Mouse (Mus musculus) forebrain, embryonic 13.5 days (tissue): ENCODE measurements at regions not wholly inside any gene's neighbourhood (a gene's known extent, or its start where the extent isn't known, plus 50 kb on each side); places are given as distances from the start of the nearest gene placed in this dataset.

ENCODE experiments used
- ATAC-seq: fragments of 200-750 bp; cut with Nextera tagmentation; 2 replicates; pipeline ENCODE4 v1.8.0; 2017
- H3K27ac ChIP-seq: fragments of 300-500 bp; sonication (generic); 2 replicates; pipeline ENCODE4 v1.5.1; 2015; ENCODE audit warnings: inconsistent platforms, mild to moderate bottlenecking, moderate library complexity
- H3K27me3 ChIP-seq: fragments of 300-500 bp; sonication (generic); 2 replicates; pipeline ENCODE4 v1.6.1; 2015; ENCODE audit warnings: mild to moderate bottlenecking, inconsistent platforms
- H3K36me3 ChIP-seq: fragments of 300-500 bp; sonication (generic); 2 replicates; pipeline ENCODE4 v1.6.1; 2015; ENCODE audit warnings: mild to moderate bottlenecking, inconsistent platforms; ENCODE audit not compliant: poor library complexity, severe bottlenecking
- H3K4me1 ChIP-seq: fragments of 300-500 bp; sonication (generic); 2 replicates; pipeline ENCODE4 v1.6.1; 2015; ENCODE audit warnings: inconsistent platforms
- H3K4me2 ChIP-seq: fragments of 300-500 bp; sonication (generic); 2 replicates; pipeline ENCODE4 v1.6.1; 2015; ENCODE audit warnings: inconsistent platforms, mild to moderate bottlenecking, moderate library complexity
- H3K4me3 ChIP-seq: fragments of 300-500 bp; sonication (generic); 2 replicates; pipeline ENCODE4 v1.5.1; 2015; ENCODE audit warnings: mild to moderate bottlenecking, inconsistent platforms
- H3K9ac ChIP-seq: fragments of 300-500 bp; sonication (generic); 2 replicates; pipeline ENCODE4 v1.6.1; 2015; ENCODE audit warnings: mild to moderate bottlenecking, inconsistent platforms
- H3K9me3 ChIP-seq: fragments of 300-500 bp; sonication (generic); replicated peaks from 2 replicates; pipeline ENCODE4 v1.6.1; 2016; ENCODE audit warnings: inconsistent platforms
- WGBS: fragments of 180-500 bp; shearing (Covaris S2); methylation state at CpG from one replicate; pipeline ENCODE4 v1.1.7; 2015; 5-methylcytosine and 5-hydroxymethylcytosine counted together

DNA sequence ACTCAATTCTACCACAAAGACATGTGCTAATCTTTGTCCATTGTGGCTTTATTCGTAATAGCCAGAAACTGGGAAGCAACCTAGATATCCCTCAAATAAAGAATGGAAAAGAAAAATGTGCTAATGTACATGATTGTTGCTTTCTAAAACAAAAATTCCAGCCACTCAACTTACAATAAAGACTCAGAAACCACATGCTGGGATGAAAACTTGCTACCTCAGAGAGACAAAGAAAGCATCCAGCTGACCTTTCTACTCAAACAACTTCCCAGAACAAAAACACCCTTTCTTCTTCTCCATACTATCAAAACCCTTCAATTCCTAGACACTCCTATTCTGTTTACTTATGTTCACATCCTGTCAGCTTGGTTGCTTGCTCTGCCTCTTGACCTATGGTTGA is 881.9 kb upstream of the Gm5150 start:
- WGBS = 83% methylated on average over 1 of the region's 1 CpGs
- no peak overlapping the region for H3K4me3 ChIP-seq
- no peaks in the 10 kb centered on the region for H3K36me3 ChIP-seq
- no peak overlapping the region for H3K9ac ChIP-seq
- no peak overlapping the region for H3K4me2 ChIP-seq
- no peaks in the 10 kb centered on the region for H3K4me1 ChIP-seq
- no peak for ATAC-seq
- no peak overlapping the region for H3K27ac ChIP-seq
- H3K9me3 ChIP-seq = no peaks in the 10 kb centered on the region
- no peaks in the 10 kb centered on the region for H3K27me3 ChIP-seq

GRCm38 (mm10) chr3:16872337-16873117 is 866.3 kb upstream of the Gm5150 start:
- Histone ChIP-seq H3K9ac (no peak overlapping the region), H3K27me3 (no peaks in the 10 kb centered on the region), H3K9me3 (no peaks in the 10 kb centered on the region), H3K27ac (no peak overlapping the region), H3K4me2 (no peak overlapping the region), H3K4me1 (no peaks in the 10 kb centered on the region), H3K36me3 (no peaks in the 10 kb centered on the region), H3K4me3 (no peak overlapping the region)
- WGBS = 67% methylated on average over 2 of the region's 2 CpGs
- ATAC-seq = no peak

DNA sequence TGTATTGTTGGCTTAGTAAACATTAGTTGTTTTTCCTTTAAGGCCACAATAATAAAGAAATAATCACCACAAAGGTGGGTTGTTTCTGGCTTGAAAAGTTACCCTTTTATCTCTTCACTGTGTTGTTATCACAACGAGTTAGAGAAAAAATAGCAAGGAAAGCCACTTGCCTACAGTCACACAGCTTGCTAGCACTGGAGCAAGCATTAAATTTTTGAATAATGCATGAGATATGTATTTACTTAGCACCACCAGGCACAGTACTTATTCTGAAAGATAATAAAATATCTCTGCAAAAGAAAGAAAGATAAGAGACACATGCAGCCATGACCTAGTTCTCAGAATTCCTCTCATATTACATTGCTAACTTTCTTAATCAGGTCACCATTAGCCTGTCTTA is 853.8 kb upstream of the Gm5150 start:
- Histone ChIP-seq H3K4me1 (no peaks in the 10 kb centered on the region), H3K4me2 (no peak overlapping the region), H3K9me3 (no peaks in the 10 kb centered on the region), H3K27ac (no peak overlapping the region), H3K27me3 (no peaks in the 10 kb centered on the region), H3K4me3 (no peak overlapping the region), H3K9ac (no peak overlapping the region), H3K36me3 (no peaks in the 10 kb centered on the region)
- ATAC-seq = no peak
- WGBS = 49% methylated on average over 1 of the region's 1 CpGs

DNA sequence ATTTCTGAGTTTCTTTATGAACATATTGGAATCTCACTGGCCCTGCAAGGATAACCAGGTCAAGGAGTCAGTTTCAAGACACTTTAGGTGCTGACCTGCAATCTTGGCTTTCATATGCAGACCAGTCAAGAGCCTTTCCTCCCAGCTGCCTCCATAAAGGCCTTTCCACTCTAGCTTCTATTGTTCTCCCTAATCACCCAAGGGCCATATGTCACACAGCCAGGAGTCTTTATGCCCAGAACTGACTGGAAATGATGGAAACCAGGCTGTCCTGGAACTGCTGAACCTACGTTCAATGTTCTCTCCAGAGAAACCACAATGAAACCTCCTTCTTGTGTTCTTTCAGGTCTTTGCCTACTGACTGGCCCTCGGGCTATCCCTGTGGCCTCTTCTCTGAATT is 852.7 kb upstream of the Gm5150 start:
- WGBS = 41% methylated on average over 2 of the region's 2 CpGs
- H3K27me3 ChIP-seq = no peaks in the 10 kb centered on the region
- no peak overlapping the region for H3K27ac ChIP-seq
- no peaks in the 10 kb centered on the region for H3K9me3 ChIP-seq
- no peak overlapping the region for H3K9ac ChIP-seq
- peaks cover 2% of the 10 kb centered on the region; the same call in 1 of the 2 replicates for H3K4me1 ChIP-seq
- H3K4me2 ChIP-seq = no peak overlapping the region
- ATAC-seq = no peak
- H3K36me3 ChIP-seq = no peaks in the 10 kb centered on the region
- H3K4me3 ChIP-seq = no peak overlapping the region

GRCm38 (mm10) chr3:16855251-16855650 is 849.0 kb upstream of the Gm5150 start:
- Histone ChIP-seq H3K4me3 (no peak overlapping the region), H3K4me1 (peaks cover 3% of the 10 kb centered on the region; the same call in 1 of the 2 replicates), H3K9ac (no peak overlapping the region), H3K27ac (peak overlapping the region; percentile 4; the same call in 1 of the 2 replicates), H3K4me2 (no peak overlapping the region), H3K27me3 (no peaks in the 10 kb centered on the region), H3K36me3 (no peaks in the 10 kb centered on the region), H3K9me3 (no peaks in the 10 kb centered on the region)
- 66% methylated on average over 2 of the region's 2 CpGs for WGBS
- ATAC-seq = no peak

DNA sequence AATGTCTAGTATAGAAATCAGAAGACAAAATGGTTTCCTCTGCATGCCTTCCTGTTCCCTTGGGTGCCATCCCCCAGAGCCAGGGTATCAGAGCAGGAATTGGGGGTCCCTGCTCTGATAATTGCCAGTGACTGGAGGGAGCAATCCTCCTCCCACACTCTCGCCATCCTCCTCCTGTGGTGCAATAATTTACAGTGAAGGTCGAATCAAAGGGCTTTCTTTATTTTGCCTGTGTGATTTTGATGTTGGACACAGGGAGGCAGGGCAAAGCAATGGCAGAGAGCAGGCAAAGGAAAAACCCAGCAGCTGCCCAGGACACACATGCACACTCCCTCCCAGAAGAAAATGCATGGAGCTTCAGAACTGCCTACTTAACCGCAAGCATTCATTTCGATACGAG is 847.8 kb upstream of the Gm5150 start:
- Histone ChIP-seq H3K4me2 (no peak overlapping the region), H3K4me1 (peaks cover 3% of the 10 kb centered on the region; the same call in 1 of the 2 replicates), H3K9me3 (no peaks in the 10 kb centered on the region), H3K27ac (peak overlapping the region; percentile 57; the same call in 1 of the 2 replicates), H3K4me3 (no peak overlapping the region), H3K36me3 (no peaks in the 10 kb centered on the region), H3K9ac (no peak overlapping the region), H3K27me3 (no peaks in the 10 kb centered on the region)
- peak; percentile 83 for ATAC-seq
- 54% methylated on average over 5 of the region's 5 CpGs for WGBS

DNA sequence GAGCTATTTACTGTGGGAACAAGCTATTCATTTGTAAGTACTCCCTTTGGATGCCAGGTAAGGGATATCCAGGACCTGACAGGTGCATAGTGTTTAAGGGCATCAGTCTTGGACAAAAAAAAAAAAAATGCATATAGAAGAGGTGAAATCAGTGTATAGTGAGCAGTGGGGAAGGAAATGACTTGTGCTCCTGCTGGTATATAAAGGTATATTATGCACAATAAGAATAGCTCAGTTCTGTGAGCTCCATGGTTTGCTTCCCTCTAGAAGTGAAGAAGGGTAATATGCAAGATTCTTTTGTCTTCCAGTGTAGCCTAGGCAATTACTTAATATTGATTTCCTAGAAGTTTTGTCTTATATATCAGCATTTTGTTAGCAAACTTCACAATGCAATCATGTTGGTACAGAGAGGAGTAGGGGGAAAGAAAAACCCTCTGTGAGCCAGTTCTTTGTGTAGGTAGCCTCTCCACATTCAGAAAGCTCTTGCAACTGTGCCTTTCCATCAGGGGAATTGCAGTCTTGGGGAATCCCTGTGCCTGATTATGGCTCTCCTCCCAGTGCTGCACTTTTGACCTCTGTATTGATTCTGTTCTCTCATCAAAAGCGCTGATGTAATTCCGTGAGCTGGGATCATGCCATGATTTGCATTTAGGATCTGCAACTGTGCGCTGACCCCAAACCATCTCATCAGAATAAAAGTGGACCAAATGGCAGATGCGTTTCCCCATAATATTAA is 840.7 kb upstream of the Gm5150 start:
- 0 out of 2 replicates have a peak, but pooled peaks cover 3% of the 10 kb centered on the region for H3K4me1 ChIP-seq
- no peaks in the 10 kb centered on the region for H3K27me3 ChIP-seq
- no peak overlapping the region for H3K4me2 ChIP-seq
- no peak overlapping the region for H3K4me3 ChIP-seq
- peak; percentile 41; the same call in 1 of the 2 replicates for ATAC-seq
- H3K27ac ChIP-seq = no peak overlapping the region; the same call in 1 of the 2 replicates
- no peaks in the 10 kb centered on the region for H3K9me3 ChIP-seq
- WGBS = 33% methylated on average over 4 of the region's 4 CpGs
- no peaks in the 10 kb centered on the region for H3K36me3 ChIP-seq
- H3K9ac ChIP-seq = no peak overlapping the region

DNA sequence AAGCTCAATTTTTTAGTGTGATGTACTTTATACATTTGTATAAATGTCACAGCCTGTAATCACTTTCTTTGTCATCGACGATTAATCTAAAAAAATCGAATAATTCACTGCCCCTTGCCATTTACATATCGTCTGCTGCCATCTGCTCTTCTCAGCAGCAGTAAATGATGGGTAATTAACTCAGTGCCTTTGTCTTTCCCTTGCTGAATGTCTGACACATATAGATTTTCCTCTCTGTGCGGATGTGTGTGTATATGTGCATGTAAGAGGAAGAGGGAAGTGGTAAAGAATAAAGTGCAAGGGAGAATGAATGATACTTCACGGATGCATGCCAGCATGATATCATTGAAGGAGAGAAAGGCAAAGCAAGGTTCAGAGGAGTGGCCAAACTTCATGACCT is 814.3 kb upstream of the Gm5150 start:
- no peak overlapping the region for H3K9ac ChIP-seq
- H3K4me3 ChIP-seq = no peak overlapping the region
- no peaks in the 10 kb centered on the region for H3K36me3 ChIP-seq
- H3K9me3 ChIP-seq = no peaks in the 10 kb centered on the region
- peak; percentile 85 for ATAC-seq
- H3K4me1 ChIP-seq = peaks cover 11% of the 10 kb centered on the region
- no peak overlapping the region for H3K4me2 ChIP-seq
- WGBS = 41% methylated on average over 6 of the region's 6 CpGs
- peak overlapping the region; percentile 84 for H3K27ac ChIP-seq
- no peaks in the 10 kb centered on the region for H3K27me3 ChIP-seq

DNA sequence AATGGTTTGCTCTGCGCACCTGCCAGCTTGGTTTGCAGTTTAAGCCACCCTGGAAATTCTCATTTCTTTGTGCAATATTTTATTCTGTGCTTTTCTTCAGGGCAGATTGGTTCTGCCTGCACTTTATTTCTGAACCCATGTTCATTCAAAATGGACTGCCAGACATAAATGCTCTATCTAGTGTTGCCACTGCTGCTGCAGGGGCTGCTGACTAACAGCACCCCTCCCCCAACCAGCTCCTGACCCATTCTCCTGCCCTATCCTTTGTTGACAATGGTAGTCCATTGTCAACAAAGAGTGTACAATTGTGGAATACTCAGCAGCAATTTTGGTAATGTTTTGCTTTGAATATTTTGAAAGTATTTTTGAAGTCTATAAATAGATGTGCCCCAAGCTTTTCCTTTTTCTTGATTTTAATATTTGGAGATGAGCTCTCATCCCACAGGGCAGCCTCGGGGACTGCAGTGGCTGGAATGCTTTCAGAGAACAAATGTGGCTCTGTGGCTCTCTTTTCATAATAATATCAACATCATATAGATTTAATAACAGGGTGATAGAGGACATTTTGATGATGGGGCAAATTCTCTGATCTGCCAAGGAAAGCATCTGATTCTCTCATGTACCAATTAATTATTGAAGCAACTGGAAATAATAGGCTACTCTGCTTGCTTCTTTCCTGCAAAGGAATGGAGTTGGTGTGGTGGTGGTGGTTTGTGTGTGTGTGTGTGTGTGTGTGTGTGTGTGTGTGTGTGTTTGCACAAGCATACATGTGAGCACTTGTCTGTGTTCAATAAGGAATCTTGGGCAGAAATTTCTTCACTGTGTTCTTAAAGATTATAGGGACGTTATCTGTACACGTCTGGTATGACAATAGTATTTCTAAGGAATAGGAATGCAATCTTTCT is 813.2 kb upstream of the Gm5150 start:
- peak; percentile 60 for ATAC-seq
- Histone ChIP-seq H3K4me2 (peak overlapping the region; percentile 14), H3K27me3 (no peaks in the 10 kb centered on the region), H3K36me3 (no peaks in the 10 kb centered on the region), H3K27ac (peak overlapping the region; percentile 84), H3K9me3 (no peaks in the 10 kb centered on the region), H3K4me1 (peaks cover 11% of the 10 kb centered on the region), H3K9ac (no peak overlapping the region), H3K4me3 (no peak overlapping the region)
- WGBS = 66% methylated on average over 4 of the region's 4 CpGs

GRCm38 (mm10) chr3:16816814-16817213 is 810.6 kb upstream of the Gm5150 start:
- peaks cover 11% of the 10 kb centered on the region for H3K4me1 ChIP-seq
- no peak overlapping the region for H3K27ac ChIP-seq
- H3K4me3 ChIP-seq = no peak overlapping the region
- no peaks in the 10 kb centered on the region for H3K27me3 ChIP-seq
- WGBS = 28% methylated on average over 2 of the region's 2 CpGs
- no peak overlapping the region for H3K9ac ChIP-seq
- no peaks in the 10 kb centered on the region for H3K36me3 ChIP-seq
- peak; percentile 39 for ATAC-seq
- H3K4me2 ChIP-seq = no peak overlapping the region
- H3K9me3 ChIP-seq = no peaks in the 10 kb centered on the region

DNA sequence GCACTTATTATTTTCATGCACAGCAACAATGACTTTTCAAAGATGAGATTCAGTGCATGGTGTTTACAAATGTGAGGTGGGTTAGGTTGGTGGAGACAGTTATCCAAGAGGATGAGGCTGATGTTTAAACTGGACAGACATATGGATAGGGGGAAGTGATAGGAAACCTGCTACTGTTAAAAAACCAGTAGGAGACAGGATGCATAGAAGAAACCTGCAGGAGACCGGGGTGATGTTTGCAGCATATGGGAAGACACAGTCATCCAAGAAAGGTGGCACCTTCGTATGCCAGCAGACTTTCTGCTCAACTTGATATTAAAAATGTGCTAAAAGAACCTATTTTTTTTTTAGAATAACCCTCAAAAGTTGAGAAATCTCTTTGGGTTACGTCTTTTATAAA is 809.9 kb upstream of the Gm5150 start:
- H3K27ac ChIP-seq = no peak overlapping the region
- no peaks in the 10 kb centered on the region for H3K36me3 ChIP-seq
- H3K4me1 ChIP-seq = peaks cover 11% of the 10 kb centered on the region
- no peak overlapping the region for H3K9ac ChIP-seq
- no peak overlapping the region for H3K4me2 ChIP-seq
- no peak overlapping the region for H3K4me3 ChIP-seq
- H3K27me3 ChIP-seq = no peaks in the 10 kb centered on the region
- ATAC-seq = no peak
- 73% methylated on average over 3 of the region's 3 CpGs for WGBS
- H3K9me3 ChIP-seq = no peaks in the 10 kb centered on the region
